Mouse (Mus musculus) heart, postnatal 0 days (tissue): Measurements from ENCODE around the gene Pcsk2.

Source experiments
- CTCF ChIP-seq: IDR thresholded peaks from 2 replicates; pipeline ENCODE4 v1.5.1; 2016; ENCODE audit warnings: antibody characterized with exemption, control low read depth, low read depth
- EP300 ChIP-seq: IDR thresholded peaks from 2 replicates; pipeline ENCODE4 v1.6.1; 2016; ENCODE audit warnings: antibody characterized with exemption, low read depth

GRCm38 (mm10) chr2:143501760-143502159 lies 44.2 kb upstream of the Pcsk2 start:
- TF ChIP-seq CTCF (no peak), EP300 (no peak)
